Mouse (Mus musculus): ENCODE results near the gene Copa. TPM values are rescaled to one million over a fixed set of nuclear protein-coding genes. Genes with fewer than 3 reads are reported as not detected.

Gene Copa
- polyA plus RNA-seq (2017; shearing (Covaris generic)): 178 TPM

DNA sequence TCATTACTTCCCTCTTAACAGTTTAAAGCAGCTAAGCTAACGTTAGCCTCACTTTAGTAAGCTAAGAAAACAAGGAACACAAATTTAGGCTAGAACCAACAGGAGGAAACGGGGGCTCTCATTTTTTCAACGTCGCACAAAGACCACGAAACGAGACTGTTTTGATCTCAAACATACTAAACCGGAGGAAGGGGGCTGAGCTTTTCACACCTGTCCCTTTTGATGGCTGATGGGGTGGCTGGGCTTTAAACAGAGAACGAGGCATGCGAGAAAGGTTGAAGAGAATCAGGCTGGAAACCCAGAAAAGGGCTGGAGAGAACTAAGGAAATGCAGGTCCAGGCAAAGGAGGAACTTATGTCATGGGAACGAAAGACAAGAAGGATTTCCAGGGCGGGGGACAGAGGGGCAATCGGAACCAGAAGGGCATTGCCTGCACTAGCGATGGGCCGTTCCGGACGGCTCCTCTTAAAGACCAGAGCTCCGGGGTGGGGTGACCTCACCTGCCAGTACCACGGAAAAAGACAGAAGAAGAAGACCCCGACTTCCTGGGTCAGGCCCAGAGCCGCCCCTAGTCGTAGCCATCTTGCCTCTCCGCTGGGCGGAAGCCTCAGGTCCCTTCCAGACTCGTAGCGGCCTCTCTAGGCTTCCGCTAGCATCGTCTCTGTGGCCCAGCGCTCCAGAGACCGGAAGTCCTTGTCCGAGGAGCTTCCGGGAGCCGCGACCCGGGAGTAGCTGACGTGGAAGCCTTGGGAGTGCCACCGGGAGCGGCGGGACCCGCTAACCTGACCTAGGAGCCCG lies at the start of gene Copa, which contains the start of gene Ncstn:
Gene Copa, plus strand, starts transcription at position 429 of the 798 bp plus-strand sequence.
Gene Ncstn, minus strand, starts transcription at position 695 of the 798 bp plus-strand sequence.

GRCm38 (mm10) chr1:172057491-172057921 lies 24.8 kb upstream of the Copa start, which contains the start of gene Nhlh1:
Gene Nhlh1 (minus strand): TSS chr1:172057573.

DNA sequence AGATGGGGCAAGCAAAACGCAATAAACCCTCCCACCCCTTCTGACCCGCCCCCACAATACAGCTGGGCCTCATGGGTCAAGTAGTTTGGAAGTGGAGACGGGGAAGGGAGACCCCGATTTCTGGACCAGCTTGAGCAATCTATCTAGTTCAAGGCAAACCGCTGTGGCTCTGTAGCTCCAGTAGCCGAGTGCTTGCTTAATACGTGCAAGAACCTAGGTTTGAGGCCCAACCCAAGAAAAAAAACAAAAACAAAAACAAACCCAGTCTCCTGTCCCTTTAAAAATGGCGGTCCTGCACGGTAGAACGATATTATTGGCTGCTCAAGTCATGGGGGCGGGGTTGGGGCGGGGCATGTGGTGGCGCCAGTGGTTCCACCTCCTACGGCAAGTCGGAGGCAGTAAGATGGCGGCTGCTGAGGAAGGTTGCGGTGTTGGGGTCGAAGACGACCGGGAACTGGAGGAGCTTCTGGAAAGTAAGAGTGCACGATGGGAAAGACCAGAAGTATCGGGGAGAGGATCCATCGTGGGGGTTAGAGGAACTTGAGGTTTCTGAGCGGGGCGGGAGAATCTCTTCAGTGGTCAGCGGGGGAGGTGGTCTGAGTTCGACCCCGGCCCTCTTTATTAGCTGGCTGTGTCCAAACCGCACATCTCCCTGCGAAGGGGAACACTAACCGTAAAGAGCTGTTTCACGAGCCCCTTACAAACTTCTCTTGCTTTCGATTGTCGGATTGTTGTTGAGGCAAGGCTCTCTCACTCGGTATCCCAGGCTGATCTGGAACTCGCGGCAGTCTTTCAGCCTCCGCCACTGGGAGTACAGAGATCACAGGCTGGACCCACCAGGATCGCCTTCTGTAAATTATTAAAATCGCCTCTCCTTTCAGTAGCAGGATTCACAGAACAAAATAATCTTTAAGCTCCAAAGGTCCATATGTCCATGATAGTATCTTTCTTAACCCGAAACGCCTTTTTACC lies 44.3 kb downstream of the Copa start, which contains the start of gene Pex19:
Gene Pex19, plus strand, starts transcription at position 380 of the 972 bp plus-strand sequence.

DNA sequence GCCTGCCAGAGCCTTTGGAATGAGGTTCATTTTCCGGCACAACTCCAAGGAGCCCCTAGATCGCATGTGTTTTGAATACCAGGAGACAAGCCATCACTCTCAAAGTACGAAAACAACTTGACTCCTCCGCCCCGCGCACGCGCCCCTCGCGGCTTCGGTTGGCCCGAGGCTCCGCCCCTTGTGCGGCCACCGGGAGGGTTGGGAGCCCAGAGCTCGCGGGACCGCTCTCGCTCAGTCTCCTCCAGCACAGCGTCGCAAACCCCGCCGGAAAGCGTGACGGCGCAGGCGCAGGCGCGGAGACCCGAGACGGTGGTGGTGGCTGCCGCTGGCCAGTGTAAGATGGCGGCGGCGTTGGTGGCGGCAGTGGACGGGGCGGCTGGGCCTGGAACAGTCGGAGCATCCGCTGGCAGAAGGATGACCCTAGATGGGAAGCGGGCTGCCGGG lies 65.5 kb downstream of the Copa start, which contains the start of gene Dcaf8:
Gene Dcaf8, plus strand, starts transcription at position 250 of the 444 bp plus-strand sequence.

Other genes with a start within 250 kb of the Copa start
- 109 TPM for gene Cd84, start 242.8 kb upstream of the Copa start, polyA plus RNA-seq (2017; shearing (Covaris generic))
- not detected for gene Gm10521, start 186.9 kb upstream of the Copa start, polyA plus RNA-seq (2017; shearing (Covaris generic))
- gene Slamf6, start 165.0 kb upstream of the Copa start, polyA plus RNA-seq (2017; shearing (Covaris generic)): 328 TPM
- gene Vangl2, start 54.1 kb upstream of the Copa start, polyA plus RNA-seq (2017; shearing (Covaris generic)): 0.22 TPM
- gene Nhlh1, start 25.0 kb upstream of the Copa start, polyA plus RNA-seq (2017; shearing (Covaris generic)): not detected
- 108 TPM for gene Ncstn, start 266 bp downstream of the Copa start, polyA plus RNA-seq (2017; shearing (Covaris generic))
- gene Pex19, start 44.2 kb downstream of the Copa start, polyA plus RNA-seq (2017; shearing (Covaris generic)): 31.7 TPM
- gene Dcaf8, start 65.6 kb downstream of the Copa start, polyA plus RNA-seq (2017; shearing (Covaris generic)): 107 TPM
- gene Pea15a, start 124.3 kb downstream of the Copa start, polyA plus RNA-seq (2017; shearing (Covaris generic)): 104 TPM
- gene Casq1, start 137.3 kb downstream of the Copa start, polyA plus RNA-seq (2017; shearing (Covaris generic)): not detected
- not detected for gene Atp1a4, start 175.9 kb downstream of the Copa start, polyA plus RNA-seq (2017; shearing (Covaris generic))
- gene Igsf8, start 179.1 kb downstream of the Copa start, polyA plus RNA-seq (2017; shearing (Covaris generic)): 55.0 TPM
- gene Atp1a2, start 215.5 kb downstream of the Copa start, polyA plus RNA-seq (2017; shearing (Covaris generic)): not detected
- not detected for gene Kcnj9, start 246.8 kb downstream of the Copa start, polyA plus RNA-seq (2017; shearing (Covaris generic))

Measured in effector memory CD4-positive, alpha-beta T cell, adult 7 months (primary cell).